Mouse (Mus musculus) stomach, embryonic 16.5 days (tissue): ENCODE measurements around the gene Rab27a. TPM values are rescaled to one million over a fixed set of nuclear protein-coding genes. Genes with fewer than 3 reads are reported as not detected.

Experiments used
- ATAC-seq: fragments of 200-750 bp; cut with Nextera tagmentation; 2 replicates; pipeline ENCODE4 v1.8.0; 2017; ENCODE audit warnings: moderate number of reproducible peaks, moderate TSS enrichment; ENCODE audit not compliant: insufficient read depth, low FRiP score
- H3K27ac ChIP-seq: fragments of 300-500 bp; sonication (generic); 2 replicates; pipeline ENCODE4 v1.5.1; 2014; ENCODE audit warnings: low read length
- H3K27me3 ChIP-seq: fragments of 300-500 bp; sonication (generic); 2 replicates; pipeline ENCODE4 v1.6.1; 2014; ENCODE audit warnings: low read length, control low read depth, mixed read lengths; ENCODE audit not compliant: control insufficient read depth, insufficient read depth
- H3K36me3 ChIP-seq: fragments of 300-500 bp; sonication (generic); 2 replicates; pipeline ENCODE4 v1.6.1; 2014; ENCODE audit warnings: low read length; ENCODE audit not compliant: control insufficient read depth, insufficient read depth
- H3K4me1 ChIP-seq: fragments of 300-500 bp; sonication (generic); 2 replicates; pipeline ENCODE4 v1.6.1; 2014; ENCODE audit warnings: low read length, control low read depth, mixed read lengths; ENCODE audit not compliant: control insufficient read depth, insufficient read depth
- H3K4me2 ChIP-seq: fragments of 300-500 bp; sonication (generic); 2 replicates; pipeline ENCODE4 v1.6.1; 2014; ENCODE audit warnings: low read depth, low read length, mixed read lengths
- H3K4me3 ChIP-seq: fragments of 300-500 bp; sonication (generic); replicated peaks from 2 replicates; pipeline ENCODE4 v1.5.1; 2014; ENCODE audit warnings: mild to moderate bottlenecking, low read length
- H3K9ac ChIP-seq: fragments of 300-500 bp; sonication (generic); 2 replicates; pipeline ENCODE4 v1.6.1; 2014; ENCODE audit warnings: low read length
- H3K9me3 ChIP-seq: fragments of 300-500 bp; sonication (generic); replicated peaks from 2 replicates; pipeline ENCODE4 v1.6.1; 2016; ENCODE audit warnings: low read length, control low read depth; ENCODE audit not compliant: control insufficient read depth
- WGBS: fragments of 180-500 bp; shearing (Covaris S2); extraction: QIAGEN DNeasy Blood & Tissue Kit; methylation state at CpG from one replicate; pipeline ENCODE4 v1.1.7; 2014; 5-methylcytosine and 5-hydroxymethylcytosine counted together
- polyA plus RNA-seq: library from polyadenylated mRNA; unstranded; fragments of >200 nt; fragmentation: Nextera tagmentation; extraction: Ambion mirVana; gene quantifications from 2 replicates; pipeline ENCODE4 v1.2.1, GENCODE M21; 2015

Gene Rab27a
- polyA plus RNA-seq, 1 experiment from 2014 or later = 23.3 TPM

DNA sequence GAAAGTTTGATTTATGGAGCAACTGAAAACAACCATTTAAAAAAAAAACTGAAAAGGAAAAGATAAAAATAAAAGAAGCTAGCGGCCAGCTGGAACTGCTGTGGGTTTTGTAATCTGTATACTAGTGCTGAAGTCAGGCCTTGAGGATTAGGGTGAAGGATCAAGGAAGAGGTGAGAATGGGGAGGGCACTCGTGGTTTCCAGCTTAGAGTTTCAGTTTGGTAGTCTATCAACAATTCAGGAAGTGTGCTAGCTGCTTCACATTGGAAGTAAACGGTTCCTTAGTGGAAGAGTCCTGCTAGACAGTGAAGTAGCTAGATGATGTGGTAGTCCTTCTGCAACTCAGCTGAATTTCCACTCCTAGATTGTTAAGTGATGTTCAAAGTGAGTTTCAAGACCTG is 36.3 kb upstream of the Rab27a start:
- H3K4me2 ChIP-seq = no peak overlapping the region
- H3K4me3 ChIP-seq = no peak overlapping the region
- no peak overlapping the region for H3K27ac ChIP-seq
- no peaks in the 10 kb centered on the region for H3K36me3 ChIP-seq
- no peaks in the 10 kb centered on the region for H3K27me3 ChIP-seq
- no peaks in the 10 kb centered on the region for H3K9me3 ChIP-seq
- no peak overlapping the region for H3K9ac ChIP-seq
- no peak for ATAC-seq
- H3K4me1 ChIP-seq = no peaks in the 10 kb centered on the region
- 60% methylated on average over 3 of the region's 3 CpGs for WGBS

GRCm38 (mm10) chr9:73012629-73013028 is 32.0 kb upstream of the Rab27a start:
- H3K27ac ChIP-seq = no peak overlapping the region
- H3K9me3 ChIP-seq = no peaks in the 10 kb centered on the region

GRCm38 (mm10) chr9:73014724-73015123 is 29.9 kb upstream of the Rab27a start:
- ATAC-seq = no peak
- H3K27me3 ChIP-seq = no peaks in the 10 kb centered on the region
- no peaks in the 10 kb centered on the region for H3K9me3 ChIP-seq
- H3K27ac ChIP-seq = no peak overlapping the region
- peaks cover 14% of the 10 kb centered on the region; the same call in 1 of the 2 replicates for H3K36me3 ChIP-seq
- H3K4me1 ChIP-seq = no peaks in the 10 kb centered on the region
- no peak overlapping the region for H3K4me3 ChIP-seq
- 74% methylated on average over 13 of the region's 13 CpGs for WGBS
- no peak overlapping the region for H3K9ac ChIP-seq
- H3K4me2 ChIP-seq = no peak overlapping the region

More at GRCm38 (mm10) chr9:73012629-73013028, 32.0 kb upstream of the Rab27a start:
- 89% methylated on average over 4 of the region's 4 CpGs for WGBS
- no peaks in the 10 kb centered on the region for H3K4me1 ChIP-seq
- H3K4me3 ChIP-seq = no peak overlapping the region
- no peaks in the 10 kb centered on the region for H3K27me3 ChIP-seq
- H3K9ac ChIP-seq = no peak overlapping the region
- H3K36me3 ChIP-seq = peaks cover 6% of the 10 kb centered on the region; the same call in 1 of the 2 replicates
- ATAC-seq = no peak
- H3K4me2 ChIP-seq = no peak overlapping the region

DNA sequence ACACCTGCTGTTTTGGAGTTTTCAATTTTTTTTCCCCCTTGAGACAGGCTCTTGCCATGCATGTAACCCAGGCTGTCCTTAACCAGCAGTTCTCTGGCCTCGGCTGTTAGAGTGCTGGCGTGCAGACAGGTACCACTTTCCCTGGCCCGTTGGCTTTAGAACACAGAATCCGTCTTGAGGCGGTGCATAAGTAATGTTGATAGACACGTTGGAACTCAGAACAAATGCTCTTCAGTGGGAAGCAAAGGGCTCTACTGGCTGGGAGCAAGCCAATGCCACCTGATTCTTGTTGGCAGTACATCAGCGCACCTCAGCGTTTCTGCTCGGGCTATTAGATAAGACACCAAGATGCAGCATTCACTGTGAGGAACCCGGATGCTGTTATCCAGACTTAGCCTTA is 24.8 kb upstream of the Rab27a start:
- Histone ChIP-seq H3K9me3 (no peaks in the 10 kb centered on the region), H3K4me3 (no peak overlapping the region), H3K4me2 (no peak overlapping the region), H3K9ac (no peak overlapping the region), H3K27ac (no peak overlapping the region), H3K36me3 (peaks cover 13% of the 10 kb centered on the region), H3K27me3 (no peaks in the 10 kb centered on the region), H3K4me1 (no peaks in the 10 kb centered on the region)
- no peak for ATAC-seq
- WGBS = 90% methylated on average over 10 of the region's 10 CpGs

DNA sequence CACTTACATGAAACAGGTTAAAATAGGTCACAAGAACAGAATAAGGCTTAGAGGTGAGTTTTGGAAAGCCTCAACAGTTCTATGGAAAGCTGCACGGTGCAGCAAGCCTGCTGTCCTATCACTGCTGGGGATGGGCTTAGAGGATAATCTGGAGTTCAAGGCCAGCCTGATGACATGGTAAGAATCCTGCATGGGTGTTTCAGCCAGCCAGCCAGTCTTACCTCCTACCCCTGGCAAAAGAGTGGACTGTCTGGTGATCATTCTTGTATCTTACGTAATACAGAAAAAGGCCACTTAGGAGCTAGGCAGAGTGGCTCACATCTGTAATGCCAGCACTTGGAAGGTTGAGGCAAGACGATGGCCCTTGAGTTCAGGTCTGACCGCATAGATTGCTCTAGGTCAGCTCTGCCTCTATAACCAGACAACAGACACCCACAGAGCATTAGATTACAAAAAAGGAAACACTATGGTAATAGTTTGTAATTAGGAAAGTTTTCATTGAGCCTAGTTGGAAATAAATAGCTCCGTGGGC is 24.0 kb upstream of the Rab27a start:
- no peak overlapping the region for H3K27ac ChIP-seq
- H3K4me2 ChIP-seq = no peak overlapping the region
- no peaks in the 10 kb centered on the region for H3K4me1 ChIP-seq
- H3K9ac ChIP-seq = no peak overlapping the region
- H3K36me3 ChIP-seq = peaks cover 13% of the 10 kb centered on the region
- no peak overlapping the region for H3K4me3 ChIP-seq
- no peaks in the 10 kb centered on the region for H3K9me3 ChIP-seq
- no peak for ATAC-seq
- H3K27me3 ChIP-seq = no peaks in the 10 kb centered on the region
- WGBS = 91% methylated on average over 5 of the region's 5 CpGs

GRCm38 (mm10) chr9:73025818-73026636 is 18.6 kb upstream of the Rab27a start:
- Histone ChIP-seq H3K4me3 (no peak overlapping the region), H3K9me3 (no peaks in the 10 kb centered on the region), H3K36me3 (no peaks in the 10 kb centered on the region; the same call in 1 of the 2 replicates), H3K4me2 (no peak overlapping the region), H3K9ac (no peak overlapping the region), H3K27me3 (no peaks in the 10 kb centered on the region), H3K27ac (no peak overlapping the region), H3K4me1 (no peaks in the 10 kb centered on the region)
- WGBS = 34% methylated on average over 16 of the region's 17 CpGs
- ATAC-seq = 0 out of 2 replicates have a peak, but pooled peaks have one; percentile 10

DNA sequence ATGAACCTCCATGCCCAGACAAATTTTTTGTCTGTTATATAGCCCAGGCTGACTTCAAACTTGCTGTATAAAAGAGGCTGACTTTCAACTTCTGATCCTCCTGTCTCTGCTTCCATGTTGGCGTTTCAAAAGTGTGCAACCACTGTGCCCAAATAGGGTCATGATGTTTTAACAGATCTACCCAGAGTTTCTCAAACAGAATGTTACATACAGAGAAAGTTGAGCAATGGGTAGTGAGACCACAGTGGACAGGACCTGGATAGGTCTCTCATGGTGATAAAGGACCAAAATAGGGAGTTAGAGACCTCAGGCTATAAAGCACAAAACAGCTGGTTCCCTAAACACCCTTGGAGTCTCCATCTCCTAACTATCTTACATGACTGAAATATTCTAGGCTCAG is 14.2 kb upstream of the Rab27a start:
- no peak overlapping the region for H3K4me3 ChIP-seq
- no peak overlapping the region for H3K9ac ChIP-seq
- no peak for ATAC-seq
- H3K27me3 ChIP-seq = no peaks in the 10 kb centered on the region
- H3K9me3 ChIP-seq = no peaks in the 10 kb centered on the region
- no peaks in the 10 kb centered on the region for H3K4me1 ChIP-seq
- peaks cover 15% of the 10 kb centered on the region; the same call in 1 of the 2 replicates for H3K36me3 ChIP-seq
- WGBS = 85% methylated on average over 1 of the region's 1 CpGs
- H3K27ac ChIP-seq = no peak overlapping the region
- no peak overlapping the region for H3K4me2 ChIP-seq

GRCm38 (mm10) chr9:73031421-73031820 is 13.2 kb upstream of the Rab27a start:
- Histone ChIP-seq H3K27ac (no peak overlapping the region), H3K9me3 (no peaks in the 10 kb centered on the region), H3K4me2 (no peak overlapping the region), H3K9ac (no peak overlapping the region), H3K4me1 (no peaks in the 10 kb centered on the region), H3K4me3 (no peak overlapping the region), H3K36me3 (peaks cover 20% of the 10 kb centered on the region; the same call in 1 of the 2 replicates), H3K27me3 (no peaks in the 10 kb centered on the region)
- no peak for ATAC-seq
- 69% methylated on average over 4 of the region's 4 CpGs for WGBS

- peaks cover 20% of the 10 kb centered on the region; the same call in 1 of the 2 replicates for H3K36me3 ChIP-seq
- no peaks in the 10 kb centered on the region for H3K4me1 ChIP-seq
- 96% methylated on average over 1 of the region's 1 CpGs for WGBS
Measured at GRCm38 (mm10) chr9:73033406-73033805, 11.2 kb upstream of the Rab27a start.

More at GRCm38 (mm10) chr9:73033406-73033805, 11.2 kb upstream of the Rab27a start:
- no peaks in the 10 kb centered on the region for H3K9me3 ChIP-seq
- H3K4me2 ChIP-seq = no peak overlapping the region
- H3K9ac ChIP-seq = no peak overlapping the region
- no peaks in the 10 kb centered on the region for H3K27me3 ChIP-seq
- no peak overlapping the region for H3K27ac ChIP-seq
- H3K4me3 ChIP-seq = no peak overlapping the region
- no peak for ATAC-seq
